Mouse (Mus musculus): Measurements from ENCODE around the gene Sox5.

Sox5 gene

GRCm38 (mm10) chr6:144781431-144782030 is at the start of gene Sox5:
Sox5 (minus strand) TSS chr6:144781977.
- DNase-seq (ENCODE audit: low spot score): peak; percentile 80

GRCm38 (mm10) chr6:144825018-144825602 is 43.3 kb upstream of the Sox5 start:
- DNase-seq (ENCODE audit: low spot score): no peak

- DNase-seq (ENCODE audit: low spot score): no peak
Observed at GRCm38 (mm10) chr6:144824153-144824552, 42.4 kb upstream of the Sox5 start.

GRCm38 (mm10) chr6:144822594-144822993 is 40.8 kb upstream of the Sox5 start:
- no peak for DNase-seq (ENCODE audit: low spot score)

- DNase-seq (ENCODE audit: low spot score): no peak
Observed at GRCm38 (mm10) chr6:144821019-144821418, 39.2 kb upstream of the Sox5 start.

GRCm38 (mm10) chr6:144818016-144818415 is 36.2 kb upstream of the Sox5 start:
- no peak for DNase-seq (ENCODE audit: low spot score)

GRCm38 (mm10) chr6:144817329-144817932 is 35.7 kb upstream of the Sox5 start:
- DNase-seq (ENCODE audit: low spot score): no peak

- no peak for DNase-seq (ENCODE audit: low spot score)
Observed at GRCm38 (mm10) chr6:144815542-144815941, 33.8 kb upstream of the Sox5 start.

- DNase-seq (ENCODE audit: low spot score): peak; percentile 14
Observed at GRCm38 (mm10) chr6:144814931-144815364, 33.2 kb upstream of the Sox5 start.

- DNase-seq (ENCODE audit: low spot score): no peak
Observed at GRCm38 (mm10) chr6:144804321-144804720, 22.5 kb upstream of the Sox5 start.

GRCm38 (mm10) chr6:144803063-144803462 is 21.3 kb upstream of the Sox5 start:
- no peak for DNase-seq (ENCODE audit: low spot score)

- no peak for DNase-seq (ENCODE audit: low spot score)
Observed at GRCm38 (mm10) chr6:144794356-144794755, 12.6 kb upstream of the Sox5 start.

- no peak for DNase-seq (ENCODE audit: low spot score)
Observed at GRCm38 (mm10) chr6:144792871-144793270, 11.1 kb upstream of the Sox5 start.

GRCm38 (mm10) chr6:144783295-144783694 is 1.5 kb upstream of the Sox5 start:
- DNase-seq (ENCODE audit: low spot score): no peak

- no peak for DNase-seq (ENCODE audit: low spot score)
Observed at GRCm38 (mm10) chr6:144782866-144783265, 1.1 kb upstream of the Sox5 start.

- DNase-seq (ENCODE audit: low spot score): peak; percentile 64
Observed at GRCm38 (mm10) chr6:144782031-144782857, 467 bp upstream of the Sox5 start.

- no peak for DNase-seq (ENCODE audit: low spot score)
Observed at GRCm38 (mm10) chr6:144780608-144781285, 1.0 kb downstream of the Sox5 start.

- no peak for DNase-seq (ENCODE audit: low spot score)
Observed at GRCm38 (mm10) chr6:144779945-144780607, 1.7 kb downstream of the Sox5 start.

GRCm38 (mm10) chr6:144777356-144778035 is 4.3 kb downstream of the Sox5 start:
- DNase-seq (ENCODE audit: low spot score): no peak

GRCm38 (mm10) chr6:144773736-144774135 is 8.0 kb downstream of the Sox5 start:
- no peak for DNase-seq (ENCODE audit: low spot score)

- no peak for DNase-seq (ENCODE audit: low spot score)
Observed at GRCm38 (mm10) chr6:144772985-144773384, 8.8 kb downstream of the Sox5 start.
